Mouse (Mus musculus) intestine, postnatal 0 days (tissue): ENCODE results near the gene Gm29427. TPM values are rescaled to one million over a fixed set of nuclear protein-coding genes. Genes with fewer than 3 reads are reported as not detected.
A peak's percentile ranks its signal among the peaks of the same experiment; 100 is the strongest.

Source experiments
- ATAC-seq: fragments of 200-750 bp; cut with Nextera tagmentation; 2 replicates; pipeline ENCODE4 v1.8.0; 2017; ENCODE audit warnings: mild to moderate bottlenecking, moderate TSS enrichment, moderate library complexity
- H3K27ac ChIP-seq: fragments of 300-500 bp; sonication (generic); 2 replicates; pipeline ENCODE4 v1.5.1; 2014; ENCODE audit warnings: mild to moderate bottlenecking, low read depth, low read length, moderate library complexity
- H3K27me3 ChIP-seq: fragments of 300-500 bp; sonication (generic); replicated peaks from 2 replicates; pipeline ENCODE4 v1.6.1; 2014; ENCODE audit warnings: low read length, mixed read lengths; ENCODE audit not compliant: control insufficient read depth, insufficient read depth
- H3K36me3 ChIP-seq: fragments of 300-500 bp; sonication (generic); 2 replicates; pipeline ENCODE4 v1.6.1; 2014; ENCODE audit warnings: mild to moderate bottlenecking, moderate library complexity; ENCODE audit not compliant: control insufficient read depth, insufficient read depth
- H3K4me1 ChIP-seq: fragments of 300-500 bp; sonication (generic); replicated peaks from 2 replicates; pipeline ENCODE4 v1.6.1; 2014; ENCODE audit warnings: antibody characterized with exemption, low read length, mixed read lengths; ENCODE audit not compliant: control insufficient read depth, insufficient read depth
- H3K4me2 ChIP-seq: fragments of 300-500 bp; sonication (generic); replicated peaks from 2 replicates; pipeline ENCODE4 v1.6.1; 2014; ENCODE audit warnings: low read depth, mild to moderate bottlenecking, moderate library complexity
- H3K4me3 ChIP-seq: fragments of 300-500 bp; sonication (generic); 2 replicates; pipeline ENCODE4 v1.5.1; 2014; ENCODE audit warnings: low read depth, low read length
- H3K9ac ChIP-seq: fragments of 300-500 bp; sonication (generic); 2 replicates; pipeline ENCODE4 v1.6.1; 2014; ENCODE audit warnings: mild to moderate bottlenecking, low read depth, low read length
- H3K9me3 ChIP-seq: fragments of 300-500 bp; sonication (generic); 2 replicates; pipeline ENCODE4 v1.6.1; 2016; ENCODE audit warnings: mixed run types; ENCODE audit not compliant: control insufficient read depth
- CTCF ChIP-seq: sonication (generic); IDR thresholded peaks from 2 replicates; pipeline ENCODE4 v1.5.1; 2016; ENCODE audit warnings: low read depth, mild to moderate bottlenecking, control low read depth, antibody characterized with exemption, moderate library complexity
- WGBS: fragments of 180-500 bp; shearing (Covaris S2); extraction: QIAGEN DNeasy Blood & Tissue Kit; methylation state at CpG from one replicate; pipeline ENCODE4 v1.1.7; 2014; 5-methylcytosine and 5-hydroxymethylcytosine counted together
- polyA plus RNA-seq: library from polyadenylated mRNA; unstranded; fragments of >200 nt; fragmentation: Nextera tagmentation; extraction: Ambion mirVana; gene quantifications from 2 replicates; pipeline ENCODE4 v1.2.1, GENCODE M21; 2015

Gm29427 gene
- polyA plus RNA-seq, 1 experiment from 2014 or later = 0.20 TPM

DNA sequence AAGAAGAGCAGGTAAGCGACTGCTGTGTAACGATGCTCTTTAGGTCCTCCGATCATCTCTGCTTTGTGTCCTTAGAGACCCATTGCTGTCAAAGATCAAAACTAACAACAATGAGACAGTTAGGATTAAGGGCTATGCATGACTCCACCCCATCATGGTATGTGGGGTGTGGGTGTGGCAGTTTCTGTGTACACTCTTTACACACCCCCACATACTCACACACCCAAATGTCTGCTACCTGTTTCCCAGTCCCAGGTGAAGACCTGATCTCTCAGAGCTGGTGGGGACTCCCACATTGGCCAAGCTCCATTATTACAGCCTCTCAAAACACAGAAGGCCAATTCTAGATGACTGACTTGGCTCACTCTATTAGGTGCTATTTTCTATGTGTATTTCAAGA lies 30.0 kb upstream of the Gm29427 start:
- Histone ChIP-seq H3K27me3 (no peaks in the 10 kb centered on the region), H3K9ac (no peak overlapping the region), H3K9me3 (no peaks in the 10 kb centered on the region), H3K36me3 (peaks cover 38% of the 10 kb centered on the region), H3K4me3 (no peak overlapping the region), H3K4me1 (peaks cover 9% of the 10 kb centered on the region), H3K4me2 (no peak overlapping the region), H3K27ac (no peak overlapping the region)
- no peak for TF ChIP-seq CTCF
- 95% methylated on average over 3 of the region's 3 CpGs for WGBS
- no peak for ATAC-seq

GRCm38 (mm10) chr1:130744961-130745360 lies 29.4 kb upstream of the Gm29427 start:
- Histone ChIP-seq H3K9ac (no peak overlapping the region), H3K27ac (no peak overlapping the region), H3K4me3 (no peak overlapping the region), H3K36me3 (peaks cover 44% of the 10 kb centered on the region), H3K4me1 (peaks cover 15% of the 10 kb centered on the region), H3K4me2 (no peak overlapping the region), H3K9me3 (no peaks in the 10 kb centered on the region), H3K27me3 (no peaks in the 10 kb centered on the region)
- WGBS = 94% methylated on average over 5 of the region's 5 CpGs
- no peak for TF ChIP-seq CTCF
- ATAC-seq = no peak

DNA sequence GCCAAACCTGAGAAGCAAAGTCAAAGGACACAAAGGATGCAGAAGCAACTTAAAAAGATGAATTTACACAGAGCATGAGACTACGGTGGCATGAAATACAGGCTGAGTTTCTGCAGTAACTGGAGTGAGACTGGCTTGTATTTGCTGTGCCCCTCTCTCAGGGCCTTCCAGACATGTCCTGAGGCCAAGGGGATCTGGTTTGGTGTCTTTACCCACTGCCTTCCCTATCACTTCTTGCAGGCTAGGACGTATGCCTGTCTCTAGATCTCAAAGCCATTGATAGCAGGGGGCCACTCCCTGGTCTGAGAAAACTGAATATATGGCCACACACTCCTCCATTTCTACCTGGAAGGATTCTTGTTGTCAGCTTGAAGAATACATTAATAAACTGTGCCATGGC lies 28.6 kb upstream of the Gm29427 start:
- Histone ChIP-seq H3K36me3 (peaks cover 44% of the 10 kb centered on the region), H3K27ac (no peak overlapping the region), H3K4me2 (no peak overlapping the region), H3K9me3 (no peaks in the 10 kb centered on the region), H3K4me3 (no peak overlapping the region), H3K4me1 (peaks cover 15% of the 10 kb centered on the region), H3K9ac (no peak overlapping the region), H3K27me3 (no peaks in the 10 kb centered on the region)
- no peak for ATAC-seq
- TF ChIP-seq CTCF = no peak
- 60% methylated on average over 2 of the region's 2 CpGs for WGBS

DNA sequence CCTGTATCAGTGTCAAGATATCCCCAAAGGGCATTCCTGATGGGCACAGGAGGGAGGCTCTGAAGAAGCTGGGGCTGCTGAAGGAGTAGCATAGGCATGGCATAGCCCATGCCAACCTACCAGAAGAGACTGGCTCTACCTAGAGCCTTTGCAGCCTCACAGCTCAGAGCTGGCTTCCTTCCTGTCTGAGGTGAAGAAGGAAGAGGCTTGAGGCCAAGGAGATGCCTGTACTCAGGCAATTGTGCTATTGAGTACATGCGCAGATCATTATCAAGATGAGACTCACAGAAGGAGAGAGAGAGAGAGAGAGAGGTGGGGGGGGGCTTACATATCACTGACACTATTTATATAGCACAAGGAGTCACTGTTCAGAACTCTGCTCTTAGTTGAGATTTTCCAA lies 28.2 kb upstream of the Gm29427 start:
- H3K4me2 ChIP-seq = no peak overlapping the region
- no peaks in the 10 kb centered on the region for H3K9me3 ChIP-seq
- no peak overlapping the region for H3K27ac ChIP-seq
- TF ChIP-seq CTCF = no peak
- H3K4me3 ChIP-seq = no peak overlapping the region
- no peak for ATAC-seq
- peaks cover 44% of the 10 kb centered on the region for H3K36me3 ChIP-seq
- H3K27me3 ChIP-seq = no peaks in the 10 kb centered on the region
- H3K4me1 ChIP-seq = peaks cover 15% of the 10 kb centered on the region
- 63% methylated on average over 1 of the region's 1 CpGs for WGBS
- no peak overlapping the region for H3K9ac ChIP-seq

DNA sequence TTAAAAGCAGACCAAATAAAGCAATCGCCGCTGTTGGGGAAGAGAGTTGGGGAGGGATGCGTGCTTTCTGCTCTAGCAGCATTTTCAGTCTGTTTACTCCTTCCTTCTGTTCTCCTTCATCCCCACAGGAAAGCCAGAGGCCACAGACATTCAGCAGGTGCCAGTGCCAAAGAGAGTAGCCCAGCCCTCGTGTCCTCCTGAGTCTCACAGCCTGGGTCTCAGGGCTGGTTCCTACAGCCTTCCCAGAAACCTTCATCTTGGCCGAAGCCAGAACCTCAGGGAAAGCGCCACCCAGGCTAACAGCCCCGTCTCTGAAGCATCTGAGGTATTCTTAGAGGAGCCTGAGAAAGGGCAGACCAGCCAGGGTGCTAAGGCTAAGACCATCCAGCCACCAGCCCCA lies 26.6 kb upstream of the Gm29427 start:
- Histone ChIP-seq H3K27ac (no peak overlapping the region), H3K4me3 (no peak overlapping the region), H3K27me3 (no peaks in the 10 kb centered on the region), H3K4me2 (no peak overlapping the region), H3K9ac (no peak overlapping the region), H3K36me3 (peaks cover 49% of the 10 kb centered on the region), H3K9me3 (no peaks in the 10 kb centered on the region), H3K4me1 (peaks cover 15% of the 10 kb centered on the region)
- no peak for ATAC-seq
- TF ChIP-seq CTCF = no peak
- WGBS = 88% methylated on average over 7 of the region's 7 CpGs

GRCm38 (mm10) chr1:130740781-130741720 lies 25.5 kb upstream of the Gm29427 start:
- peaks cover 15% of the 10 kb centered on the region for H3K4me1 ChIP-seq
- H3K27ac ChIP-seq = peak overlapping the region; percentile 51
- H3K9me3 ChIP-seq = no peaks in the 10 kb centered on the region
- no peak for ATAC-seq
- no peak overlapping the region for H3K4me3 ChIP-seq
- no peak overlapping the region for H3K9ac ChIP-seq
- H3K4me2 ChIP-seq = 0 out of 2 replicates have a peak overlapping the region, but pooled peaks have one; percentile 3
- no peak for TF ChIP-seq CTCF
- WGBS = 42% methylated on average over 15 of the region's 15 CpGs
- H3K27me3 ChIP-seq = no peaks in the 10 kb centered on the region
- H3K36me3 ChIP-seq = peaks cover 49% of the 10 kb centered on the region
